Mouse (Mus musculus): ENCODE data around the gene Gtpbp3. TPM values are rescaled to one million over a fixed set of nuclear protein-coding genes. Genes with fewer than 3 reads are reported as not detected.

Gtpbp3 gene
- total RNA-seq, 2 experiments from 2014 or later: 0.83 to 2.1 TPM

DNA sequence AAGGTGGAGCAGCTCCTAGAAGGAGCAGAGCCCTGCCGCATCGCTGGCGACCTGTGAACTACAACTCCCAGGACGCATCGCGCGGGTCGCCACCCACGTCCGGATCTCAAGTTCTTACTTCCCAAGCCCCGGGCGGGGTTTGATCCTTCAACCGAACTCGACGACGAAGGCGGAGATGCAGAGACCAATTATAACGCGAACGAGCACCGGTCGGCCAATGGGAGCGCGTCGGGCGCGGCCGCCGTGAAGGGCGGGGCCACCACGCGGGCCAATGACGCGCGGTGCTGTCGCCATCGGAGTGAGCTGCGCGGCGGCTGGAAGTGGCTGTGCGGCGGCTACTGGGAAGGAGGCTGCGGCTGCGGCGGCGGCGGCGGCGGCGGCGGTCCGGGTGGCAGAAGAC is 19.0 kb upstream of the Gtpbp3 start, which contains the start of gene Dda1:
Gene Dda1, plus strand, starts transcription at position 284 of the 400 bp plus-strand sequence.
- ATAC-seq (replicated peaks; ENCODE audit: low FRiP score, poor library complexity, severe bottlenecking): peak; percentile 81

DNA sequence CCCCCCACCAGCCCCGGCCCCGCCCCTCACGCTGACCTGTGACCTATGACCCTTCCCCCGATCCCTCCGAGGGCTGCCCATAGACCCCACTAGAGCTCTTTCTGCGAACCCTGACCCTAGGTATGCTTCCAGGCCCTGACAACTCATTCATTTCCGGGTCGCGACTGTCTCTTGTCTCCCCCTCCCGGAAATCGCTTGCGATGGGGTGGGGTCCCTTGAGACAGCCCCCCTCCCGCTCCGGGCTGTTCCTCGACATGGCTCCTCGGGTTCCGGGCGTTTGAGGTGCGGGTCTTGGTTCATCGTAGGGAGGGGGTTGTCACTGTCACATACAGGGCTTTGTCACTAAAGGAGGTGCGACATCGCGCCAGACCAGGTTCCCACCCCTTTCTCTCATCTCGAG is 18.5 kb upstream of the Gtpbp3 start:
- no peak for ATAC-seq (replicated peaks; ENCODE audit: low FRiP score, poor library complexity, severe bottlenecking)

DNA sequence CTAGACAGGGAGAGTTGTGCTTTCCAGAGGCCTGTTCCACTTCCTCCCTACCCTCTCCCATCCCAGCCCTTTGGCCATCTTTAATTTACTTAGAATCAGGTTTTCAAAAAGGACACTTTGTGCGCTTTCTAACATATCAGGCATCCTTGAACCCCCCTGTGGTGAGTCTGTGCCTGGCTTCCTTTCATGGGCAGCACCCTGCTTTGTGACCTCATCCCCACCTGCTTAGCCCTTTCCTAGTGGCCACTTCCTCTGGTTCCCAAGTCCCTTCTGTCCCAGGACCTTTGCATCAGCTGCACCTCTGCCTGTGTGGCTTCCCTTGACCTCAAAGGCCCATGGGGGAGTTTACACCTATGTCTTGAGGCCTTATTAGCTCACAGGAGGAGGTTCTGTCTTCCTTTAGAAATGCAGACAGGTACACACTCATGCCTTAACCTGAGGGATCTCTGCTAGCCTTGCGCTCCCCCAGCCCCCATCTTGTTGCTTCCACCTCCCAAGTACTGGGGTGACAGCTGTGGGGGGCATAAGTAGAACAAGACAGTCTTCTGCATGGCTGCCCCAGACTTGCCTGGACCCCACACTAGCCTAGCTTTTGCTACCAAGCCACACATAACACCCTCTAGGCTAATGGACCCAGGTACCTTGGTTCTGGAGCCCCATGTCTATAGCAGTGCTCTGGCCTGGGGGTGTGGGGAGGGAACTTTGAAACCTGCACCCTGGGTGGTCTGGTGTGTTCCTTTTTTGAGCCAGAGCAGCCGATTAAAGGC is 17.6 kb upstream of the Gtpbp3 start:
- ATAC-seq (replicated peaks; ENCODE audit: low FRiP score, poor library complexity, severe bottlenecking): no peak

DNA sequence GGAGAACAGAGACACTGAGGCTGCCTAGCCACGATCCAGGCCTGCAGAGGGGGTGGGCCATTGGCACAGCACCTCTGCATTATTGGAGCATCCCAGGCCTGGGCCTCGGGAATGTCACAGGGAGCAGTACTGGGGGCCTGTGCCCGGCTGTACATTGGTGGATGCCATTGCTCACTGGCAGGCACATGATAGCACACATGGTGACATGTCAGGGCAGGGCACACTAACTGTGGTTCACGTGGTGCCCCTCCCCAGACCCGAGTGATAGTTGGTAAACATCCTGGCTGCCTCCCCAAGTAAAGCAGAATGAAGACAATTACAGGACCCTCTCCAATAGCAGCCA is 17.0 kb upstream of the Gtpbp3 start:
- ATAC-seq (replicated peaks; ENCODE audit: low FRiP score, poor library complexity, severe bottlenecking): no peak

DNA sequence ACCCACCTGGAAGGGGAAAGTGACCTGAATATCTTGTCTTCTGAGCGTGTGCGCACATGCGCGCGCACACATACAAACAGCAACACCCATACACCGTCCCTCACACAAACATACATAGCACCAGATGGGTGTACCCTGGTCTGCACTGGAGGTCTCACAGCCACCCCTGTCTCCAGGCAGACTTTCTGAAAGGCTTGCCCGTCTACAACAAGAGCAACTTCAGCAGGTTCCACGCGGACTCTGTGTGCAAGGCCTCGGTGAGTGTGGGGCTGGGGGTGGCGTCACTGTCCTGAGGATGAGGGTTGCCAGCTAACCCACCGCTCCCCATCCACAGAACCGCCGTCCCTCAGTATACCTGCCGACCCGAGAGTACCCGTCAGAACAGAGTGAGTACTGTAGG is 16.0 kb upstream of the Gtpbp3 start:
- no peak for ATAC-seq (replicated peaks; ENCODE audit: low FRiP score, poor library complexity, severe bottlenecking)

DNA sequence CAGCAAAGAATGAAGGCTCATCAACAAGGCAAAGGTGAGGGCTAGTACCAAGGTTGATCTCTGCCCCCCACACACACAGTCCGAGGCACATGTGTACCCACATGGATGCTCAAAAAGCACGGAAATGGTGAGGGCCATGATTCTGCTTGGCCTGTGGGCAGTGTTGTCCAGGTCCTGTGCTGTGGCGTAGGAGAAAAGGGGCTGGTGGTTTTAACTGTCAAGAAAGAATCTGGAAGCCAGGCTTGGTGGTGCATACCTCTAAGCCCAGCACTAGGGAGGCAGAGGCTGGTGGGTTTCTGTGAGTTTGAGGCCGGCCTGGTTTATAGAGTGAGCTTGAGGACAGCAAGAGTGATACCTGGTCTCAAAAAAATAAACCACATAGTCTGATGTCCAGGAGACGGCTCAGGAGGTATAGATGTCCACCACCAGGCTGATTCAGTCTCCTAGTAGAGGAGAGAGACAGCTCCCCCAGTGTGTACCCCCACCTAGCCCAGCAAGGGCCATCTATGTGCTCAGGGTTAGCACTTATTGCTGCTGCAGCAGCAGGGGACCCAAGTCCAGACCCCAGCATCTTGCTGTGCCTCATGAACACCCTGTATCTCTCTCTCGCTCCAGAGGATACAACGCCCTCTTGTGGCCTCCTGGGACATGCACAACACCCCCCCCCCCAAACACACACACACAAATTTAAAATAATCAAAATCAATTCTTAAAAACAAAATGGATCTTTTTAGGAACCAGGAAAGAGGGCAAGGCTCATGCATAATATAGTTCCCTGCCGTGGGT is 15.1 kb upstream of the Gtpbp3 start:
- ATAC-seq (replicated peaks; ENCODE audit: low FRiP score, poor library complexity, severe bottlenecking): no peak

DNA sequence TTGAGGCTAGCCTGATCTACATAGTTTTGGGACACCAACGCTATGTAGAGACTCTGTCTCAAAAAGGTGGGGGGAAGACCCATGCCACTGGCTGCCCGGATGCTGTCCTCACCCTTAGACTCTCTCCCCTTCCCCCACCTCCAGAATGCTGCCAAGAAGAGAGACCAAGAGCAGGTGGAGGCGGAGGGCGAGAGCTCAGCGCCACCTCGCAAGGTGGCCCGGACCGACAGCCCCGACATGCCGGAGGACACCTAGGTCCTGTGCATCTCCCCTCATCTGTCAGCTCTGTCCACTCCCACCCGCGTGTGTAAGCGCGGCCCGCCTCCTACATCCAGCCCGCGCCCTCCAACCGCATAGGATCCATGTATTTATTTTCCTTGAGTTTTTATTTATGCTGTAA is 13.6 kb upstream of the Gtpbp3 start:
- no peak for ATAC-seq (replicated peaks; ENCODE audit: low FRiP score, poor library complexity, severe bottlenecking)

DNA sequence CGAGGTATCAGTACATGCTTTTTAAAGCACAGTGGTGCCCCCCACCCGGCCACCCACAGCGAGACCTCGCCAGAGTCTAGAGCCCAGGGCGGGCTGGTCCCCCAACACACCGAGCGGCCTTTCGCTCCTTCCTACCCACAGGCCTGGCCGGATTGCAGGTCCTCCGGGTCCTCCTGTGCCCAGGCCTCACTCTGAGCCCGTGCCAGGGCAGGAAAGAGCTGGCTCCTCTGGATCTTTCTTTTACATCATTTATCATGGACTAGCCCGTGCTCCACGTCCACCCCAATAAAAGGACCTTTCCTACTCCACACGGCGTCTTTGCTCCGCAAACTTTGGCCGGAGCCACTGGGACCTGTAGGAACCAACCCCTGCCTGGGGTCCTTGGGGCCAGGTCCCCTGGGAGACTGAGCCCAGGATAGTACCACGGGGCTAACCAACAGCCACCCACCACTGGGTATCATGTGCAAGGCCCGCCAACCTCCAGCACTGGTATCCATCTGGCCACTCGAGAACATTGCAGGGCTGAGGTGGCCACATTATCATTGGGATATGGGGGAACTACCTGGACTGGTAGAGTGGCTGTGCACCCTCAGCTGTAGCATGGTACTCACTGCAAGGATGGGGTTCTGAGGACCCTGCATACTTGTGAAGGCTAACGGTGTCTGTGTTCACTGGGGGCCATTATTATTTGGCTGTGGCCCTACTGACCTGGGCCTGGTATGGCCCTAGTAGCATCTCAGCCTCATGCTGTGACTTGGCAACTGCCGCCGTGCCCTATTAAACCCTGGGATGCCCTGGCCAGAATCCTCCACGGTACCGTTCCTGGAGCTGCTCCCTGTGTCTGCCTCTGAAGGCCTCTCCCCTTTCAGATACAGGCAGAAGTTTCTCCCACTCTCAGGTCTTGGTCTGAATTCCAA is 12.9 kb upstream of the Gtpbp3 start:
- ATAC-seq (replicated peaks; ENCODE audit: low FRiP score, poor library complexity, severe bottlenecking): no peak

DNA sequence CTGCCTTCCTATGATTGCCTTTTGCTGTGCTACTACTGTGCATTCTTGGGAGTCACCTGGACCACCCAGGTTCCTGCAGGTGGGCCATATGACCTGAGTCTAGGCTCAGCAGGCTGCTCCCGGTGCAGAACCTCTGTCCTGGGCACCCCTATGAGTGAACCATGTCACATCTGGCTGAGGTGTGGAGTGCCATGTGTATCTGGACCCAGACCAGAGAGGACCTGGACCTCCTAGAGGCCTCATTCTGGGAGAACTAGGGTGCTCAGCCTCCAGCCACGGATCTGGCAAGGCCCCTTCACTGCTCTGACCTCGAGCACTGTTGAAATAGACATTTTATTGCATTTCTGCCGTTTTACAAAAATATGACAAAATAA is 12.2 kb upstream of the Gtpbp3 start:
- ATAC-seq (replicated peaks; ENCODE audit: low FRiP score, poor library complexity, severe bottlenecking): no peak

DNA sequence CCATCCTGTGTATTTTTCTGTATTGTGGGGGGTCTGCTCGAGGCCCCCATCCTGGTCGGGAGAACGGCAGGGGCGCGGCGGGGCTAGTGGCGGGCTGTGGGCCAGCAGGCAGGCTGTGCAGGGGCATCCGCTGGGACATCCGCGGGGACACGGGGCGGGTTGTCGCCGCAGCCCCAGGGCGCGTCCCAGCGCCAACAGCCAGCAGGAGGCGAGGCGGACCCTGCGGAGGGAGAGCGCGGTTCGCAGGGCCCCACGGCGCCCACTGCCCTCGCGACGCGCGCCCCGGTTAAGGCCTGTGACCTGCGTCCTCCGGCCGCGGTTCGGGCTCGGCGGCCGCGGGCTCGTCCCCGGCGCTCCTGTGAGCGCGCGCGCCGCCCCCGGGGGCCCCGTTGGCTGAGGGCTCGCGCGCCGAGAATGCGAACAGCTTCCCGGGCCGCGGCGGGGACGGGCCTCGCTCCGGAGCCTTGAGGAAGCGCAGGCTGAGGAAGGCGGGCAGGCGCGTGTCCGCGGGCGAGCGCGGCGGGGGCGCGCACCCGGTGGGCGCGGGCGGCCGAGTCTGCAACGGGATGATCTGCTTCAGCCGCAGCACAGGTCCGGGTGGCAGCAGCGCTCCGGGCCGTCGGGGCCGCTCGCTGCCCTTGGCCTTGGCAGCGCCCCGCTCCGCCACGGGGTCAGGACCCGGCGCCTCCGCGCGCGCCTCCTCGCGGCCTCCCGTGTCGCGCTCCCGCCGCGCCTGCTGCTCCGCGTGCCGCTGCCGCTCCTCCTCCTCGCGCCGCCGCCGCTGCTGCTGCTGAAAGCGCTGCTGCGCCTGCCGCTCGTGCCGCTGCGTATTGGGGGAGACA is 11.6 kb upstream of the Gtpbp3 start:
- ATAC-seq (replicated peaks; ENCODE audit: low FRiP score, poor library complexity, severe bottlenecking): peak; percentile 48

DNA sequence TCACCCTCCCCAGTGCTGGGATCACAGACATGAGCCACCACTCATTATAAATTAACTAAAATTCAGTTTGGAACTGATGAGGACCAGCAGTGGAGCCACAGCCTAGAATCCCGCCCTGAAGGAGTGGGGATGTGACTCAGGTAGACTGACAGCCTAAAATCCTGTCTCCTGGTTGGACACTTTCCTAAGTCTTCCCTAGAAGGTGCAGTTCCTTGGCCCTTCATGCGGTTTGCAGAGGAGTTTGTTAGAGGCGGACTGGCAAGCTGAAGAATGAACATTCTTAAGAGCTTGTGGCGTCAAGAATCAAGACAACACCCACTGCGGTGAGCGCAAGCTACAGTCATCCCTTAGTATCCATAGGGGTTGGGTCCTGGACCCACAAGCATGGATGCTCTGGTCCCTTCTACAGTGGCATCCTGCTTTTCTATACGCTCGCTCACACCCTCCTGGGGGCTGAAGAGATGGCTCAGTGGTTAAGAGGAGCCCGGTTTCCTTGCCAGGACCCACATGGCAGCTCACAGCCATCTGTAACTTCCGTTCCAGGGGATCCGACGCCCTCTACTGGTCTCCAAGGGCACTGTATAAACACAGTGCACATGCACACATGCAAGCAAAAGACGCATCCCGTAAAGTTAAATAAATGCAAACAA is 10.6 kb upstream of the Gtpbp3 start:
- ATAC-seq (replicated peaks; ENCODE audit: low FRiP score, poor library complexity, severe bottlenecking): no peak

DNA sequence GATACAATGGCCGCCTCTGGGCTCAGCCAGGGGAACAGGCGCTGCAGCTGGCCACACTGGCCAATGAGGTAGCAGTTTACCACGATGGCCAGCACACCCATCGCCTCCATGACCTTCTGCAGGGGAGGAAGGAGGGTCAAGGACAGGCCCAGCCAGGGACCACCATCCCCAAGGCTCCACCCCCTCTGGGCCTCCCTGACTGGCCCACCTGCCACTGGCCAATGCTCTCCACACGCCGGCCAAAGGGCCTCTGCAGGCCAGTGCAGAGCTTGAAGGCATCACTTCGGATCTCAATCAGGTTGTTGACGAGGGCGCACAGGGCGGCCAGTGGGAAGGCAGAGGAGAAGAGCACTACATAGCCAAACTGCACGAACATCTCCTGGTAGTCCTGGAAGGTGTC is 9.0 kb upstream of the Gtpbp3 start:
- ATAC-seq (replicated peaks; ENCODE audit: low FRiP score, poor library complexity, severe bottlenecking): no peak

DNA sequence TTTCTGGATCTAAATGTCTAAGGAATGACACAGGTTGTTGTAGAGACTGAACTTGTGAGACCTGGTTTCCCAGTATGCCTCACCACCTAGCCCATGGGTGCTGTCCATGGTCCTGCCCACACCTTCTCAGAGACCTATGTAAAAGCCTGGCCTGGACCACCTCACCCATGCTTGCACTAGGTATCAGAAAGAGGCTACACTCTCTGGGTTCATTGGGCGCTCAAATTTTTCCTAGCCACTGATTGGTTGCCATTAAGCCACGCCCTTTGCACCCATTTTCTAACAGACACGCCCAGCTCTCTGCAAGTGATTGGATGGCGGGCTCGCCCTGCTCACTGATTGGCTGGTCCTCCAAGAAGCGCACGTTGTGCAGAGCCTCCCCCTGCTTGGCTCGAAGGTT is 4.0 kb upstream of the Gtpbp3 start:
- no peak for ATAC-seq (replicated peaks; ENCODE audit: low FRiP score, poor library complexity, severe bottlenecking)

DNA sequence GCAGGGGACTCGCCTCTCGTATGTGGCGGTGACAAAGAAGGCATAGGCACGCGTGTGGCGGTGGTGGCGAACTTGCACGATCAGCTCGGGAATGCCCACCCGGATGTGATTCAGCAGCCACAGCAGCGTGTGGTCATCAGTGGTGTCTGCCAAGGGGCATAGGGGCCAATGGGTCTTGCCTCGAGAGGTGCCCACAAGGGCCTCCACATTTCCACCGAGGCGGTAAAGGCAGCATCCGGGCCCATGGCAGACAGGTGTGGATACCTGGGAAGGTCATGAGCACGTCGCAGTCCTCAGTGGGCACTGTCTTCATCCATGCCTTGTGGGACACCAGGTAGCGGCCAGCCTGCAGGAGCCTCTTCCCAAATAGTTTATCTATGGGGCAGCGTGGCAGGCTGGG is 3.2 kb upstream of the Gtpbp3 start:
- ATAC-seq (replicated peaks; ENCODE audit: low FRiP score, poor library complexity, severe bottlenecking): no peak

DNA sequence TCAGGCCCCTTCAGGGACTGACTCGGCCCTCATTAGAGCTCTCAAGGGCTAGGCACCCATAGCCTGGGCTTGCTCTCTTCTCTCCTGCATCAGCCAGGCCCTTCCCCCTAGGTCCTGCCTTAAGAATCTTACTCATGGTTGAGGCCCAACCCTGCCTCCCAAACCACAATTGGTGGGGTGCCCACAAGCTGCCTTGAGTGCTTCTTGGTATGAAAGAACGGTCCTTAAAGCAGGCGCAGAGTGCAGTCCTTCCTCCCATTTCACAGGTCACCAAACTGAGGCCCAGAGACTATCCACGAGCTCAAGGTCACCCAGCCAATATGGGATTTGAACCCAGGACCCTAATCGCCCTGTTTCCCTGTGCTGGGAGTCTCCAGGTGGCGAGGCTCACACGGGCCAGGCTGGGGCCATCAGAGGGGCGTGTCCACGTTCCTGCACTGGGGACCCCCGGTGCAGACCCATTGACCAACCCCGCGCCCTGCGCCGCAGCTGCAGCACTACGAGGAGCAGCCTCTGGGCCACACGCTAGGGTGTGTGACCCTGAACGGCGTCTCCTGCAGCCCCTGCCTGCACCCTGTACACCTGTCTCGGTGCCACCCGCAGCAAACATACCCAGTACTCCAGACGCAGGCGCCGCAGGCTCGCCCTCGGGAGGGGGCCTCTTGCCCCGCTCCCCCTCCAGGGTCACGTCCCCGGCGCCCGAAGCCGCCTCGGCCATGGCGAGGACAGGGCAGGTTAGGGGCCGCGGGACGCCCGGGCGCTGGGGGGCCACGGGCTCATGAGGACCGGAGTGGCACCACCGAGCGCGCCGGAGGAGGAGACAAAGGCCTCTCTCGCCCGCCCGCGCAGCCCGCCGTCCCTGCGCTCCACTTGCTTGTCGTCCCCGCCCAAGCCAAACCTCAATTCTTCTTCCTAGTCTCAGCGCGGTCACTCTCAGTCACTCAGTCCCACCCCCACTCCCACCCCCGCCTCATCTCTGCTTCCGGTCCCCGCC is 2.5 kb upstream of the Gtpbp3 start, which contains the start of gene Ano8:
Gene Ano8, minus strand, starts transcription at position 822 of the 994 bp plus-strand sequence.
- ATAC-seq (replicated peaks; ENCODE audit: low FRiP score, poor library complexity, severe bottlenecking): no peak

DNA sequence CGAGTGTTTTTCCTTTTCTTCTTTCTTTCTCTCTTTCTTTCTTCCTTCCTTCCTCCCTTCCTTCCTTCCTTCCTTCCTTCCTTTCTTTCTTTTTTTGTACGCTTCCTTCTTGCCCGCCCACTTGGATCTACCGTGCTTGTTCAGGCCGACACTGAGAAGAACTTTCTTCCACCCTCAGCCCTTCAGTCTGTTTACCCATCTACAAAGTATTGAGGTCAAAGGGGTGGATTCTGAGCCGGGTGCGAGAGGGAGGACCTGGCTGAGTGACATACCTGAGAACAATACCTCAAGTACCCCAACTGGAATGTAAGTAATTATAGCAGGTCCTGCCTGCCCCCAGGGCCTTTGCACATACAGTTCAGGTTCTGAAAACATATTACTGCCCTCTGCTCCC is 1.8 kb upstream of the Gtpbp3 start:
- ATAC-seq (replicated peaks; ENCODE audit: low FRiP score, poor library complexity, severe bottlenecking): no peak

DNA sequence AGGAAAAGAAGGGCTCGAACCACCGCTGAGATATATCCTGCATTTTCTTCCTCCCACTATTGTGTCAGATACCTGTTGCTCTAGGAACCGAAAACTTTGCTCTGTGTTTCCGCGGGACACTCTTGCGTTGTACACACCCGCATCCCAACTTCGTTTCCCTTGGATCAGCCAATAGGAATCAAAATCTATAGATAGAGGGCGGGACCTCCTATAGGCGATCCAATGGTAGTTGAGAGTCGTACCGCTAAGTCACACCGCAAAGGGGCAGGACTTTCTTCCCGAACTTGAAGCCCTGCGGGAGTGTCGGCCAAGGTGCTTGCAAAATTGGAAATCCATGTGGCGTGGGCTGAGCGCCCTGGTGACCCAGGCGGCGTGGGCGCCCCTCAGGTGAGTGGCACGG is 551 bp downstream of the Gtpbp3 start:
- ATAC-seq (replicated peaks; ENCODE audit: low FRiP score, poor library complexity, severe bottlenecking): peak; percentile 90

DNA sequence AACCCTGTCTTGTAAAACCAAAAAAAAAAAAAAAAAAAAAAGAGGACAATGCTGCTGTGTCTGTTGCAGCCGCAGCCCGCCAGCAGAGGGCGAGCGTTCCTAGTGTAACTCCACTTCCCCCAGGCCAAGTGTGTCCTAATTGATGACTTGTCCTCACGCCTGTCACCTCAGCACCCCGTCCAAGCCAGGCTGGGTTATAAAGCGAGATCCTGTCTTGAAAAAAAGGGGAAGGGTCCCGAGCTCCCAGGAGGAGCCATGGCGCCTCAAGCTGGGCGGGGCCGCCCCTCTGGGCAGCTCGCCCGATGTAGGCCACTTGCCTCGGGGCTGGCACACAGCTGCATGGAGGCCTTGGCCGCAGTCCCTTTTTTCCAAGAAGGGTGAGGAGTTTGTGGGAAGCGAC is 7.1 kb downstream of the Gtpbp3 start:
- ATAC-seq (replicated peaks; ENCODE audit: low FRiP score, poor library complexity, severe bottlenecking): peak; percentile 75

Data from erythroid progenitor cell, adult 5-6 weeks (primary cell).